Mouse (Mus musculus): Measurements from ENCODE around the gene Afmid. TPM values are rescaled to one million over a fixed set of nuclear protein-coding genes. Genes with fewer than 3 reads are reported as not detected.
"Not testable (repeated sequence)": the region's sequence is repeated elsewhere in the genome, so short reads cannot be mapped to it uniquely, and the experiment has no call there.

The Afmid gene
- total RNA-seq (2021) = 1 to 10 TPM; 6.5 to 8.6 TPM
- long read RNA-seq, experiment 1, partial matches to known transcripts = 0 of 5 reads
- long read RNA-seq, experiment 1, other reads (novel, unspliced or antisense) = 1 of 5 reads
- long read RNA-seq, experiment 2, partial matches to known transcripts = 0 of 2 reads
- long read RNA-seq, experiment 2, other reads (novel, unspliced or antisense) = 1 of 2 reads

DNA sequence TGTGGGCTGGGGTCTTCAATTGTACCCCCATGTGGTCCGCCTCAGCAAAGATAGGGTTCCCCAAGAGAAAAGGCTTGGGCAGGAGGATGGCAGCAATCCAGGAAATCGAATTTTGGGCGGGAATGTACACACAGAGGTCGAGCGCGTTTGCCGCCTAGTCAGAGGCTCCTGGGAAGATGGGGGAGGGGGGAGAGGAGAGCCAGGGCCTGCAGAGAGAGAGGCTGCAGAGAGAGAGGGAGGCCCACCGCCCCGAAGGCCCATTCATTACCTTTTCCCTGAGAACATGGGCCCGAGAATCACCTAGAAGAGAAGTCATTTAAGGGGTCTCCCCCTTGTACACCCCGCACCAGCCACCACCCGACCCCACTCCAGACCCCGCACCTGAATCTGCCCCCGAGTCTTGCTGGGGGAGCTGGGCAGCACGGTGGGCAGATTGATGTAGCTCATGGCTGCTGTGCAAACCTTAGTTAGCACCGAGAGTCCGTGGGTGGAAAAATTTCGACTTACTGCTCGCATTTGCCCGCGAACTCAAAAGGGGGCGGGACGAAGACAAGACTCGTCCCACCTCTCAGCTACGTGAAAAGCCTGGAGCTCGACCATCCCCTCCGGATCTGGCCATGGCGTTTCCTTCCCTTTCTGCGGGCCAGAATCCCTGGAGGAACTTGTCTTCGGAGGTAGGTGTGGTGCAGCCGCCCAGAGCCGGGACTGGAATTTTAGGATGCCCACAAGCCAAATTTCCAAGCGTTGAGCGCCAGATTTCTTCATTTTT, at the start of gene Afmid, which contains the start of gene Tk1:
Gene Afmid, plus strand, starts transcription at position 592 of the 769 bp plus-strand sequence.
Gene Tk1, minus strand, starts transcription at position 760 of the 769 bp plus-strand sequence.
- DNase-seq = peak; percentile 78 to 83

- peak; percentile 66 to 73 for DNase-seq
Measured at GRCm38 (mm10) chr11:117776085-117776792, 49.5 kb upstream of the Afmid start.

DNA sequence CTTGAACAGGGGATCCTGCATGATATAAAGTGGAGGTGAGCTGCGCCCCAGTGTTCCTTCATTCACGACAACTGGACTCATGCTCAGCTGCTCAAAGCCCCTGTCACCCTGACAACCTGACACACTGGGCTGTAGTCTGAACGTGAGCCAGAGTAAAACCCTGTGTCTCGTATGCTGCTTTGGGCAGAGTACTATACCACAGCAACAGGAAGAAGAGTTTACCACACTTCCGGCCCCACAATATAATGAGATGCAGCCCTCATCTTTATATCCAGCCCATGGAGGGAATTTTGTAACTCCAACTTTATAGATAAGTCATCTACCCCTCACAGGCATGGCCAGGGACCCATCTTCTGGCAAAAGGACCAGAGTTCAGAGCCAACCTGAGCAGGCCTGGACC, 48.6 kb upstream of the Afmid start:
- no peak for DNase-seq

DNA sequence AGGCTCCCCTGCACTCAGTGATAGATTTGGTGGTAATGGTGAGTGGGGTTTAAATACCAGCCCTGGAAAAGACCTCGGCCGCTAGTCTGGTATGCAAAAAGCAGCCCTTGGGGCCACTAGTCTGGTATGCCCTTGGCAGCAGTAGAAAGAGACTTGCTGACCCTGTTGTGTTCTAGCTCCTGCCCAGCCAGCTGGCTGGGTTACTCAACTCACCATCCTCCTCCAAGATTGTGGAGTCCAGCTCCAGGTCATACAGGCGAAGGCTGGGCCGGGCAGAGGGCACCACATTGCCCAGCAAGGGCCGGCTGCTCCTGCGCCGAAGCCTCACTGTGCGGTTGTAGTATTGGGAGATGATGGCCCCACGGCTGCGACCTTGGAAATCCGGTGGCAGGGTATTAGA, 47.7 kb upstream of the Afmid start:
- peak in 1 of 2 experiments; percentile 31 for DNase-seq

- peak in 1 of 2 experiments; percentile 52 for DNase-seq
Measured at GRCm38 (mm10) chr11:117778851-117779433, 46.8 kb upstream of the Afmid start.

DNA sequence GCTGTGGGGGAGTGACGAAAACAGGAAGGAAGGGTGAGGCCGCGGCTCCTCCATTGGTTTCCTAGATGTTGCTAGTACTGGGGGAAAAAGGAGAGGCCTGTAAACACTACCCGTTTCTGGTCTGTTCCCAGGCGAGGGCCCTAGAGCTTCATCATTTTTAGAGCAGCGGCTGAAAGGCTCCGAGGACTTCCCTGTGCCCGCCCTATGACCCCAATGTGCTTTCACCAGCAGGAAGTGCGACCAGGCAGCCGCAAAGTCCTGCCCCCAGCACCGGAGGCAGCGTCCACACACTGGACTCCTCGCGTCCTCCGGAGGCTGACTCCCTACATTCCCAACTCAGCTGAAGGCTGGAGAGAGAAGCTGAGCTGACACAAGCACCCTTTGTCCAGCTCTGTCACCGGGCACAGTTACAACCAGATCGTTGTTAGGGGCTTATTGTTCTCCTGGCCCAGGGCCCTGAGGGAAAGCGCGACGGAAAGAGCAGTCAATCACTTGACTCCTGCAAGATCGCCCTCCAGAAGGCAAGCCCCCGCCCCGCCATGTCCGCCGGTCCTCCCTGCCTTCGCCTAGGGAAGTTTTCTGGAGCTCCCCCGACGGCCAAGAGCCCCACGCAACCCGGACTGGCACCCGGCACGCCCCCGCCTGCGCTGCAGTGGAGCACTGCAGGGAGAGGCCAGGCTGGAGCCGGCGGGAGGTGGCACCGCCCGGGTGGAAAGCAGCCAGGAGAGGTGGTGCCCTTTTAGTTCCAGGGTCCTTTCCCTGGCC, 46.1 kb upstream of the Afmid start:
- peak; percentile 87 to 90 for DNase-seq

DNA sequence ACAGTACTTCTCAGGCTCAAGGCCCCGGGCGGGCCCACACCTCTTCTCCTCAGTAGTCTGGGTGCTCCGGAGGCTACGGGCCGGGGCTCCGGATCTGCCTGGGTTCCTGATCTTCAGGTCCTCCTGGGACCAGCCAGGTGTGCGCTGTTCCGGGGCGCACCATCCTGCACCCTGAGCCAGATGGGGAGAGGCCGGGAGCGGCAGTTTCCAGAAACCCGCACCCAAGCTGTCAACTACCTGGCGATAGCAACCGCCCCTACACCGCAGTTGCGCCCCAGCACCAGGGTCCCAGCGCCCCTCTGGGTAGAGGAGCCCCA, 45.6 kb upstream of the Afmid start:
- no peak for DNase-seq

- DNase-seq = peak; percentile 94 to 95
Measured at GRCm38 (mm10) chr11:117780582-117781111, 45.1 kb upstream of the Afmid start.

DNA sequence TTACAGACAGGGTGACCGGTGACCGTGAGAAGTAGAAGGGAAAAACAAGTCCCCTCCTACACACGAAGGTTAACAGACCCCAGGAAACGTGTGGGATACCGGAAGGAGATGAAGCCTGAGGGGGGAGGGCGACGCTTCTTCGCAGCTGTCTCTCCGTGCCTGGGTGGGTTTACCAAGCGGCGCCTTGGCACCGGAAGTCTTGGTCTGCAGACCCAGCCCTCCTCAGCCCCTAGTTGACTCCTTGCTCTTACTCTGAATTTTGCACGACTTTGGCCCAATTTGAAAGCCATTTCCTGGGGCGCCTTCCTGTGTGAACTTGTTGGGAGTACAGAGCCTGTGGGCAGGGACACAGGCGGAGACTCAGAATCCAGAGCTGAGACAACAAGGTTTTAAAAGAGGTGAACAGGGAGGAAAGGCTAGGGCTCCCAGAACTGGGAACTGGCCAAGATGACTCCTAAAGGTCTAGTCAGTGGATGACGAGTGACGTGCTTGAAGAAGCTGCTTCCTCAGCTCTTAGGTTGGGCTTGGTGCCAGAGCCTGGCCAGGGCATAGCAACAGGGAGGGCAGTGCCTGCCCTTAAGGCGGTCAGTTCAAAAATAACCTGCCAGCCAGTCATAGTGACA, 44.4 kb upstream of the Afmid start:
- DNase-seq = peak; percentile 93

GRCm38 (mm10) chr11:117781993-117782704, 43.6 kb upstream of the Afmid start, which contains the start of the genes Tmc8 and Tmc6:
TSS of gene Tmc8 (plus strand) at chr11:117782076.
TSS of gene Tmc6 (minus strand) at chr11:117782198.
- DNase-seq = peak; percentile 54 to 75

GRCm38 (mm10) chr11:117782705-117783034, 43.1 kb upstream of the Afmid start:
- no peak for DNase-seq

DNA sequence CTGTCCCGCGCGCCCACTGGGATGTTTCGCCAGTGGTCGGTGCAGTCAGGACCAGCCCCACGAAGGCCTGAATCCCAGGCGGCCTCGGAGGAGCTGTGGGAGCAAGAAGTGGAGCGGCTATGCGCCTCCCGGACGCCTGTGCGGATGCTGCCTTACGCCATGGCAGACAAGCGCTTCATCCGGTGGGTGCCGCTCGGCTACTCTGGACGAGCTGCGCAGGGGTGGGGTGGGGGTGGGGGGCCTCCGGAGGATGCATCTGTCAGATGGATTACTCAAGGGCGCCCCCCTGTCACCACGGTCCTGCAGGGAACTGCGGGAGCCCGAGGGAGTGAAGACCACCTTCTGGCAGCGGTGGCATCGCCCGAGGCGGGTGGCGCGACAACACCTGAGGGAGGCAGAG, 42.6 kb upstream of the Afmid start:
- peak; percentile 48 to 75 for DNase-seq

GRCm38 (mm10) chr11:117783683-117784309, 41.9 kb upstream of the Afmid start:
- peak; percentile 31 to 55 for DNase-seq

DNA sequence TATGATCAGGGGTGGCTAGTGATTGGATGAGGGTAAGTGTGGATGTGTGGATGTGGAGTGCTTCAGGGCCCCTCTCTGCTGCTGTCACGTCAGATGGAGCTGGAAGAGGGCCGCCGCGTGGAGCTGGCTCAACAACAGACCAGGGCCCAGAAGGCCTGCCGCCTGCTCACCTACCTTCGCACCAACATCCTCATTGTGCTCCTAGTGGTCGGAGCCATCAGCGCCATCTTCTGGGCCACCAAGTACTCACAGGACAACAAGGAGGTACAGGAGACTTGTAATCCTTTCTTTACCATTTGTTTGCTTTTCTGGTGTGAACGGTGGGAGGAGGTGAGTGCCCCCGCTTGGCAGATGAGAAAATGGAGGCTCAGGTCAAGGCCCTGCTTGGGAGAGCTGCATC, 39.4 kb upstream of the Afmid start:
- peak; percentile 74 to 78 for DNase-seq

GRCm38 (mm10) chr11:117788481-117788880, 37.2 kb upstream of the Afmid start:
- DNase-seq = not testable (repeated sequence)

DNA sequence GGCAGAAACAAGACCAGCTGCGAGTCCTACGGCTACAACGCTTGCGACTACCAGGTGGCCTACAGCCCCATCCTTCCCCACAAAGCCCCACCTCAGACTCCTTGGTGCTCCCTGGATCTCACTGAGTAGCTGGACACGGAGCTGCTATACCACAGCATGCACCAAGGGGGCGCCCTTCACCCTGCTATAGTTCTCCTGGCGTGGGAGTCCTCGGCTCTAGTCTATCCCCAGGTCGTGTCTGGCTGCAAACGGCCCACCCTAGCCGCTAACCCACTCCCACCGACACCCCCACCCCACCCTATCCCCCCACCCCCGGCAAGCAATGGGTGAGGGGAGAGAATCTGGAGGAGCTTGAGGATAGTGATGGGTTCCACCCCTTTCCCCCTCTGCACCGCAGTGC, 35.4 kb upstream of the Afmid start:
- DNase-seq = peak; percentile 74 to 83

DNA sequence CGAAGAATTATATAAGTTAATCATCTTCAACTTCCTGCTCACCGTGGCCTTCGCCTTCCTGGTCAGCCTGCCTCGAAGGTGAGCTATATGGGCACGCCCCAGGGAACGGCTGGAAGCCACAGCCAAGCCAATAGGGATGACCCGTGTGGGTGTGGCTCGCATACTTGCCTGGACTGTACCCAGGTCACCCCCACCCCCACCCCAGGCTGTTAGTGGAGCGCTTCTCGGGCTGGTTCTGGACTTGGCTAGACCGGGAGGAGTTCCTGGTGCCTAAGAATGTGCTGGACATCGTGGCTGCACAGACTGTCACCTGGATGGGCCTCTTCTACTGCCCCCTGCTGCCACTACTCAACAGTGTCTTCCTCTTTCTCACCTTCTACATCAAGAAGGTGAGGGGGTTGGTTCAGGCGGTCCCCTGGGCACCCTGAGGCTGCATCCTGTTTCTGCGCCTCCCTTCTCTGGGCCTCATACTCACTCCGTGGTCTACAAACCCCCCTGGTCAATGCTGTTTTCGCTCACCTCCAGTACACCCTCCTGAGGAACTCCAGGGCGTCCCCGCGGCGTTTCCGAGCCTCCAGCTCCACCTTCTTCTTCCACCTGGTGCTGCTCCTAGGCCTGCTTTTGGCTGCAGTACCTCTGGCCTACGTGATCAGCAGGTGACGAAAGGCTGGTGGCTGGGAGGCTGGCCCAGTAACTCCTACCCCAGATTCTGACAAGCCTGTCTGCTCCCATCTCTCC, 34.9 kb upstream of the Afmid start:
- no peak for DNase-seq

DNA sequence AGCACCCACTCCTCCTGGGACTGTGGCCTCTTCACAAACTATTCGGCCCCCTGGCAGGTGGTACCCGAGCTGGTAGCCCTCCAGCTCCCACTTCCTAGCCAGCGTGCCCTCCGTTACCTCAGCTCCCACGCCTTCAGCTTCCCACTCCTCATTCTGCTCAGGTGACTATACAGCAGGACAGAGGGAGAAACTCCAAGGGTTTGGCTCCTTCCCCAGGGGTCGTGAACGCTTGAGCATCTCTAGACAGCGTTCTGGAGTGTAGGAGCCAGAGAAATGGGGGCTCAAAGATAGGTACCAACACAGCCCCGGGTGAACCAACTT, 34.3 kb upstream of the Afmid start:
- DNase-seq = no peak

GRCm38 (mm10) chr11:117792281-117792888, 33.3 kb upstream of the Afmid start:
- DNase-seq = peak; percentile 59 to 70
